Mouse (Mus musculus) cerebellum, adult 11 months (tissue): ENCODE measurements around the gene Hand1.
"Not testable (repeated sequence)": the region's sequence is repeated elsewhere in the genome, so short reads cannot be mapped to it uniquely, and the experiment has no call there.

Source experiments
- DNase-seq: peaks from one replicate; pipeline ENCODE4 v3.0.0; 2022

The Hand1 gene

DNA sequence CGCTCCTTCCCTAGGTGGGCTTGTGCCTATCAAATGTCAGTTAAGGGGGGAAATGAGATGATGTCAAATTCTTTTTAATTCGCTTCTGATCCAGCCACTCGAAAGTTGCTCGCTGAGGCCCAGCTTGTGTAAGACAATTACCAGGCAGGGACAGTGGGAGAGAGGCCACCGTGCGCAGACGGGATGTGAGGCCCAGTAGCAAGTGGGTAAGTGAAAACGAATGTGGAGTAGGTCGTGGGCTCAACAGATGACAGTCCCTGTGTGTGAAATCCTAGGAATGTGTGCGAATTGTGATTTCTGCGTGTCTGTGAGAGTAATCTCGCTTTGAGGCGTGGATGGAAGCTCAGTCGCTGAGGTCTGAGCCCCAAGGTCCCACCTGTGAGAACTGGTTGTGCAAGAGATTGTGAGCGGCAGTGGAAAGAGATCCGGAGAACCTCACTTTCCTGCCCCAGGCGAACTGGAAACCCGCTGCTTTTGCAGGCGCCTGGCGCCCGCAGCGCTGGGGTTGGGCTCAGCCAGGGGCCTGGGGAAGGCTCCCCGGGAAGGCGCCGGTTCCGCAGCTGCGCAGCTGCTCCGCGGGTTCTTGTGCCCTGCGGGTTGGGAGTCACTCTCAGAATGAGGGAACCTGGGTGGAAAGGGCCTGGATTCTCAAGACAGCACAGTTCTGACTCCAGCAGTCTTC lies 819 bp upstream of the Hand1 start:
- DNase-seq: no peak

- no peak for DNase-seq
Observed at GRCm38 (mm10) chr11:57831861-57832260, 757 bp downstream of the Hand1 start.

DNA sequence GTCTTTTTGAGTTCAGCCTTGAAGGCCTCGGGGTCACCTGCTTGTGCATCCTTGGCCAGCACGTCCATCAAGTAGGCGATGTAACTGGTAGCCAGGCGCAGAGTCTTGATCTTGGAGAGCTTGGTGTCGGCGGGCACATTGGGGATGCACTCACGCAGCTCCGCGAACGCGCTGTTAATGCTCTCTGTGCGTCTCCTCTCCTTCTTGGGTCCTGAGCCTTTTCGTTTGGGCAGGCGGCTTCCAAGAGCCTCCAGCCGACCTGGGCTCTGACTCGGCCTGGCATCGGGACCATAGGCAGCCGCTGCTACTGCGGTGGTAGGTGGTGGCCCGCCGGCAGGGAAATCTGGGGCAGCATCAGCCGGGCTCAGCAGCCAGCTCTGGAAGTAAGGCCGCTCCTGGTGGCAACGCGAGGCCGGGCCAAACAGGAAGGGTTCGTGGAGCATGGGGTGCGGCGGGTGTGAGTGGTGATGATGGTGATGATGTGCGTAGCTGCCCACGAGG lies 1.3 kb downstream of the Hand1 start:
- DNase-seq: no peak

DNA sequence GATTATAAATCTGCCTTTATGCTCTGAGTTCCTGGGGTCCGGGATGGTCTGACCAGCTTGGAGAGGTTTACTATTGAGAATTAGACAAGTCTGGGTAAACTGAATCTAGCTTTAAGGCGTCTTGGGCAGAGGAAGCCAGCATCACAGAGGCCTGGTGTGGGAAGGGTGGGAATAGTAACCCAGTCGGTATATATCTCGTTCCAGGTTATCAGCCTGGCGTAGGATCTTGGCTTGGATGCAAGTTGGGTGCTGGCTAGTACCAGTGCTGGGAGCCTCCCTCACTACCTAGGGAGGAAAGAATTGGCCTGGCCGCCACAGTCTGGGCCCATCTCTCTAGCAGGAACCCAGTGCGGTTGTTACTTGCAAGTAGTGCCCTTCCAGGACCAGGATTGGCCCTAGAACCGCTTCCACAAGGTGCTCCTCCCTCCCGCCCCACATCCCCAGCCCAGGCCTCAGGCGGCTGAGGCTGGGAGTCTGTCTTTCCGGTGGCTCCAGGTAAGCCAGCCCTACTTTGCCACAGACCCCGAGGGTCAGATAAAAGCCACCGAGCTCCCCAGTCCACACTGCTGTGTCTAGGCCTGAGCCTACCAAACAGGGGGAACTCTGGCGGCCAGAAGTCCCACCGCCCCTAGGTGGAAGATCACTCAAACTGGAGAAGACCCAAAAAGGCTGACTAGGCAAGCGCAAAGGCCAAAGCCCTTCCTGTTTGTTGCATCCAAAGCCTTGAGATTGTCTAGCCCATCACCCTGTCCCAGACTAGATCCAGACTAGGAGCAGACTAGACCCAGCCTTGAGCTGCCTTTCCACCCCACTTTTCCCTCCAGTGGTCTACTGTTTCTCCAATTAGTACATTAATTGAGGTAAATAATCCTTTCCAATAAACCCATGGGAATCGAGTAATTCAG lies 2.5 kb downstream of the Hand1 start:
- no peak for DNase-seq

DNA sequence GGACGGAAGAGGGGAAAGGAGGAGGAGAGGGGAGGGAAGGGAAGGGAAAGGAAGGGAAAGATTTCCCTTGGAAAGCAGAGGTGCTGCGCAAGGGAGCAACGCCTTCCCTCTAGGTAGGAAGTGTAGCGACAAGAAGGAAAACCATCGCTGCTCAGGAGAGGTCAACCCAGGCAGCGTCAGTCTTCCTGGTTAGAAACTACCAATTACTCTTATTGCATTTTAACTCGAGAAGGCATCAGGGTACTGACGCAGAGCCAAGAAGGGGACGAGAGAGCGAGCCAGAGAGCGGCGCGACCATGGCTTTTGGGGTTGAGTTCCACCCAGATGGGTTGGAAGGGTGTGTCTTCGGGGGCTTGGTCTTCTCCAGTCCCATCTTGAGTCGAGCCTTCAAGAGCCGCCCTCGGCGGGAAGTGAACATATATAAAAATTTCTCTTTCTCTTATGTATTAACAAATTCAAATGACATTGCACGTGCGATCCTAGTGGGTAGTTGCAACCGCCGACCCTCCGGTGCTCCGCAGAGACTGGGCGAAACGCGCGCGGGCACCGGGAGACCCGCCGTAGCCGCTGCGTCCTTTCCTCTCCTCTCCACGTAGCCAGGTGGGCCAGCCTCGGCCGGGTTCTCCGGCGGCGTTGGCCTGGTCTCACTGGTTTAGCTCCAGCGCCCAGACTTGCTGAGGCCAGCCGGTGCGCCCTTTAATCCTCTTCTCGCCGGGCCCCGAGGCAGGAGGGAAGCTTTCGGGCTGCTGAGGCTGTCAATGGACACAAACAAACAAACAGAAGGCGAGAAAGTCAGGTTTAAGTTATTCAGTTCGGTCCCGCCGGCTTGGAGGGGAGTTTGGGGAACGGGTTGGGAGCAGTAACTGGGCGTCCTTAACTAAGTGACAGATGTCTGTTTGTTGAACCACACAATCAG lies 3.4 kb downstream of the Hand1 start:
- DNase-seq: no peak

- no peak for DNase-seq
Observed at GRCm38 (mm10) chr11:57827915-57828545, 4.6 kb downstream of the Hand1 start.

- DNase-seq: no peak
Observed at GRCm38 (mm10) chr11:57827048-57827914, 5.3 kb downstream of the Hand1 start.

DNA sequence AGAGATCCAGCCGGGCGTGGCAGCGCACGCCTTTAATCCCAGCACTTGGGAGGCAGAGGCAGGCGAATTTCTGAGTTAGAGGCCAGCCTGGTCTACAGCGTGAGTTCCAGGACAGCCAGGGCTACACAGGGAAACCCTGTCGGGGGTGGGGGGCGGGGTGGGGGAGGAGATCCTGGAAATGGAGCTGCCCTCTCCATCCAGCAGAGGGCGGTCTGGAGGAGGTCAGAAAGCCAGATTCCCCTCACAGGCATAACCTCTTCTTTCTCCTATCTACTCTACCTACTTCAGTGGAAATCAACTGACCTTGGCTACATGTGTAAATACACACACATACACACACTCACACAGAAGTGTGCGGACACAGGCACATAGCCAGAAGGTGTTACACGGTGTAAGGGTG lies 7.4 kb downstream of the Hand1 start:
- not testable (repeated sequence) for DNase-seq

DNA sequence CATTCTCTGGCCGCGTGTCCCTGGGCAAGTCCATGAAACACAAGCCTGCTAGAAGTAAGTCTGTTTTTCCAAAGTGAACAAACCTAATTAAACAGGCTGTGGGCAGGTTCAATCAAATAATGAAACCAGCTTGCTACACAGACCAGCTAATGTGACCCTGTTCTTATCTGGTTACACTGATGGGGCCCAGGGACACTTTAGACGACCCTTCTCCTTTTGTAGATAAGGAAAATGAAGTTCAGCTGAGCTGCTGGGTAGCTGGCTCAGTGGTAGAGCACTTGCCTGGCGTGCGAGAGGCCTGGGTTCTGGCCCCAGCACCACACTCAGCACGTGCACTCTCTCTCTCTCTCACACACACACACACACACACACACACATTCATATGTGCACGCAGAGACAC lies 8.9 kb downstream of the Hand1 start:
- DNase-seq: no peak

DNA sequence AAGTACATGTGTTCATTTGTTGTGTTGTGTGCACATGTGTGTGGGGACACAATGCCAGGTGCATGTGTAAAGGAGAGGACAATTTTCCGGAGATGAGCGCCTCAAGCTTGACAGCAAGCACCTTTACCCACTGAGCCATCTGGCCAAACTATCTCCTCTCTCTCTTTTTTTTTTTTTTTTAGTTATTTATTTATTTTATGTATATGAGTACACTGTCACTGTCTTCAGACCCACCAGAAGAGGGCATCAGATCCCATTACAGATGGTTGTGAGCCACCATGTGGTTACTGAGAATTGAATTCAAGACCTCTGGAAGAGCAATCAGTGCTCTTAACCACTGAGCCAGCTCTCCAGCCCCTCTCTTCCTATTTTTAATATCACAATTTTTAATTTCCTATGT lies 9.5 kb downstream of the Hand1 start:
- not testable (repeated sequence) for DNase-seq

DNA sequence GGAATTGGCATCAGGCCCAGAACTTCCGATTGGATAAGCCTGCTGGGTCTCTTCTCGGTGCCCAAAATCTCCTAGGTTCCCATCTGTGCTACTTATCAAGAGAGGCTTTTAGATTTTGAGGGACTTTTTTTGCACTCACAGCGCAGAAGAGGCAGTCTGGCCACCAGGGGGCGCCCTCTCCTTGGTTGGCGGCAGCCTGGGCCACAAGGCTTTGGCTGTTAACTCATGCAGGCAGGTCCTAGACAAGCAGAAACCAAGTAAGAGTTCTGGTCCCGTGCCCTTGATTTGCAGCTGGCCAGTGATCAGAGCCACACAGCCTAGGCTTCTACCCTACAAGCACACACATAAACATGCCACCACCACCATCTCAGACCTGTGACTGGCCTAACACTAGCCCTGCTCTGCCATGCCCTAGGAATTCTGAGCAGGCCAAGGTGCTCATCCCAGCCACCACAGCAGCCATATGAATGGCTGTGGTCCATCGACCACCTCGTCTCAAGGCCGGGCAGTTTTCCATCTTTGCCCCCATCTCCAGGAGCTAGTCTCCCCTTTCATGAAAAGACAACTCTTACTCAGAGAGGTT lies 12.5 kb downstream of the Hand1 start:
- peak; percentile 37 for DNase-seq

DNA sequence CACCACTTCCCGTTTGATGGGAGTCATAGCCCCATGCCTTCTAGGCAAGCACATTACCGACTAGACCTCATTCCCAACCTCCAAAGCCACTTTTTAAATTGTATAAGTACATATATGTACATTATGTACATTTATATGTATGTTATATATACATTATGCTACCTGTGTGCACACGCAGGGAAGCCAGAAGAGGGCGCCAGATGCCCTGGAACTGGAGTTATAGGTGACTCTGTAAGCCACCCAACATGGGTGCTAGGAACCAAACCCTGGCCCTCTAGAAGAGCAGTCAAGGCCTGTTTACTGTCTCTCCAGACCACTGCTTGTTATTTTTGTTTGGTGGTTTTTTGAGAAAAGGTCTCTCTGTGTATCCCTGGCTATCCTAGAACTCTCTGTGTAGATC lies 14.4 kb downstream of the Hand1 start:
- DNase-seq: no peak

DNA sequence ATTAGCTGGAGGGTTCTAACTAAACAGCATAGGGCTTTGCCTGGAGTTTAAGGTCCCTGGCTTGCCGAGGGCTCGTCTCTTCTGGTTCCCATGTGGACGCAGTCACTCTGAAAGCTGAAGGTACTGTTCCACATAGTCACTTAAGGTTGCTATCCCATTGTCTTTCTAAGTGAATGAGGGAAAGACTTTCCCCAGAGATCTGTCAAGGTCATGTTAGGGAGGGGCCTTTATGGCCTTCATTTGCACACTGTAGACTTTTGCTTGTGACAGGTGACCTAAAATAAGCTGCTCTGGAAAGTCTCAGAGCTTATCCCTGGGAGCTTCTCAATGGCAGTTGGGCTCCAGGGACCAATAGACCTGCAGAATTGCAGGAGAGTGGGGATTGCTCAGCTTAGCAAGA lies 19.0 kb downstream of the Hand1 start:
- DNase-seq: no peak

DNA sequence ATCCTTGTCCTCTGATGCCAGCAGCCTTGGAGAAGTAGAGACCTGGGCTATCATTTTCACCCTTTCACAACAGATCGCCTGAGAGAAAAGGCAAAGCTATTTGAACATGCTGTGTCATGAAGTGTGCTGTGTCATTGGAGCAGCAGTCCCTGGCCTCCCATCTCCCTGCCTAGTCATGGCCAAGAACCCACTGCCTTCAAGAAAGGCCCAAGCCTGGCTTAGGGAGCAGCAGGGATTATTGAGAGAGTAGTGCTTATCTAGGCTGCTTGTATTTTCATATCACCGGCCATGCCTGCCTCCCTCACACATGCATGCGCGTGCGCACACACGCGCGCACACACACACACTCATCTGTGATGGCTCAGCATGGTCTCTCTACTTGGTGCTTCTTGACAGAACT lies 20.4 kb downstream of the Hand1 start:
- DNase-seq: no peak

- DNase-seq: no peak
Observed at GRCm38 (mm10) chr11:57811006-57811405, 21.6 kb downstream of the Hand1 start.

GRCm38 (mm10) chr11:57809732-57810098 lies 22.9 kb downstream of the Hand1 start:
- DNase-seq: no peak

- DNase-seq: no peak
Observed at GRCm38 (mm10) chr11:57809017-57809731, 23.4 kb downstream of the Hand1 start.

DNA sequence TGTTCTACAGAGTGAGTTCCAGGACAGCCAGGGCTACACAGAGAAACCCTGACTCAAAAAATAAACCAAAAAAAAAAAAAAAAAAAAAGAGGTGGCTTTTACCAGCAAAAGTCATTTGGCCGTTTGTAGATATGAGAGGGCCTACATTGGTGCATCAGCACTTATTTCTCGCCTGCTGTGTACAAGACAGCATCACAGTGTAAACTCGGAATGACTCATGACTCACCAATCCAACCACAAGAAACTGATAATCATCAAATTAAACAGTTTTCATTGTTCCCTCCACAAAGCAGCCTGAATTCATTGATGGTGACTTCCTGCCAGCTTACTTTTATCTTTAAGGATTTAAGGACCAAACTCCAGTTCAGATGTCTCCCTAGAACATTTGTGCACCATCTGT lies 27.6 kb downstream of the Hand1 start:
- no peak for DNase-seq

DNA sequence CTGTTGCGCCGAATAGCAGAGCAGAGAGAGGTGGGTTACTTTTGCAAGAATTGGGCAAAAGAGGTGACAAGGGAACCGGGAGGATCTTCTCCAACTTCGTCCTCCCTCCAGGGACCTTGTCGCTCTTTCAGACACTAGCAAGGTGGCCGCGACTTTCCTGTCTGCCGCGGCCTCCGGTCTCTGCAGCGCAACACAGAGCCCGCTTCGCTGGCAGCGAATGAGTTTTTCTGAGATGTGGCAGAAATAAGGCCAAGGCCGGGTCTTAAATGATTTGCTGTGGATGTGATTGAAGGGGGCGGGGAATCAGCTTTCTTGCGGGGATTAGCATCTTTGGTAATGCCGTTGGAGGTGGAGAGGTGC lies 30.1 kb downstream of the Hand1 start:
- DNase-seq: peak; percentile 20

GRCm38 (mm10) chr11:57801766-57802510 lies 30.7 kb downstream of the Hand1 start:
- peak; percentile 30 for DNase-seq
